Mouse (Mus musculus) cortical plate, adult 2 months (tissue): ENCODE results near the gene Lhx1. TPM values are rescaled to one million over a fixed set of nuclear protein-coding genes. Genes with fewer than 3 reads are reported as not detected.

ENCODE experiments used
- H3K27ac ChIP-seq: fragments of 200-500 bp; 2 replicates; pipeline ENCODE4 v1.5.1; 2012; ENCODE audit warnings: low read length, control low read depth, inconsistent platforms; ENCODE audit not compliant: insufficient read depth
- H3K4me1 ChIP-seq: fragments of 200-500 bp; 2 replicates; pipeline ENCODE4 v1.6.1; 2011; ENCODE audit warnings: low read length; ENCODE audit not compliant: control insufficient read depth, insufficient read depth
- H3K4me3 ChIP-seq: fragments of 200-500 bp; 2 replicates; pipeline ENCODE4 v1.5.1; 2011; ENCODE audit warnings: mild to moderate bottlenecking, low read length, control low read depth; ENCODE audit not compliant: insufficient read depth
- CTCF ChIP-seq: fragments of 200-500 bp; IDR thresholded peaks from 2 replicates; pipeline ENCODE4 v1.5.1; 2011; ENCODE audit warnings: mild to moderate bottlenecking, control low read depth, low read length; ENCODE audit not compliant: insufficient read depth; ENCODE audit errors: extremely low read depth
- POLR2A ChIP-seq: fragments of 200-500 bp; IDR thresholded peaks from 2 replicates; pipeline ENCODE4 v1.6.1; 2011; ENCODE audit warnings: mild to moderate bottlenecking, low read length, control low read depth; ENCODE audit not compliant: insufficient read depth; ENCODE audit errors: extremely low read depth
- polyA plus RNA-seq: library from polyadenylated mRNA; depleted of rRNA; stranded (reverse); fragments of >200 nt; gene quantifications from 2 replicates; pipeline ENCODE4 v1.2.3, GENCODE M21; 2012; rRNA removed

Gene Lhx1
- polyA plus RNA-seq, 1 experiment = 0.10 TPM

- no peak overlapping the region for H3K27ac ChIP-seq
- TF ChIP-seq CTCF (no peak), POLR2A (no peak)
- H3K4me1 ChIP-seq = no peaks in the 10 kb centered on the region
- H3K4me3 ChIP-seq = no peak overlapping the region
Measured at GRCm38 (mm10) chr11:84496901-84497300, 28.4 kb downstream of the Lhx1 start.

- Histone ChIP-seq H3K27ac (no peak overlapping the region), H3K4me3 (no peak overlapping the region), H3K4me1 (no peaks in the 10 kb centered on the region)
- no peak for TF ChIP-seq POLR2A
- TF ChIP-seq CTCF = no peak
Measured at GRCm38 (mm10) chr11:84495774-84496173, 29.6 kb downstream of the Lhx1 start.

GRCm38 (mm10) chr11:84481661-84482060 is 43.7 kb downstream of the Lhx1 start:
- Histone ChIP-seq H3K4me1 (no peaks in the 10 kb centered on the region), H3K4me3 (no peak overlapping the region), H3K27ac (no peak overlapping the region)
- TF ChIP-seq CTCF = no peak
- no peak for TF ChIP-seq POLR2A

- TF ChIP-seq POLR2A = no peak
- no peak for TF ChIP-seq CTCF
- no peak overlapping the region for H3K27ac ChIP-seq
- no peak overlapping the region for H3K4me3 ChIP-seq
- no peaks in the 10 kb centered on the region for H3K4me1 ChIP-seq
Measured at GRCm38 (mm10) chr11:84480451-84480850, 44.9 kb downstream of the Lhx1 start.

GRCm38 (mm10) chr11:84476641-84477040 is 48.7 kb downstream of the Lhx1 start:
- no peak overlapping the region for H3K4me3 ChIP-seq
- TF ChIP-seq CTCF (no peak), POLR2A (no peak)
- H3K4me1 ChIP-seq = no peaks in the 10 kb centered on the region

GRCm38 (mm10) chr11:84475991-84476390 is 49.3 kb downstream of the Lhx1 start:
- no peak overlapping the region for H3K4me3 ChIP-seq
- no peaks in the 10 kb centered on the region for H3K4me1 ChIP-seq
- H3K27ac ChIP-seq = no peak overlapping the region
- TF ChIP-seq POLR2A (no peak), CTCF (no peak)

More at GRCm38 (mm10) chr11:84476641-84477040, 48.7 kb downstream of the Lhx1 start:
- H3K27ac ChIP-seq = no peak overlapping the region

- Histone ChIP-seq H3K27ac (no peak overlapping the region), H3K4me3 (no peak overlapping the region), H3K4me1 (no peaks in the 10 kb centered on the region)
- TF ChIP-seq CTCF (no peak), POLR2A (no peak)
Measured at GRCm38 (mm10) chr11:84473093-84473667, 52.2 kb downstream of the Lhx1 start.

Other genes with a start within 250 kb of the Lhx1 start
- 7.3 and 8.4 TPM in 2 replicates for gene Aatf, start 12.0 kb downstream of the Lhx1 start, polyA plus RNA-seq